Mouse (Mus musculus): ENCODE measurements around the gene Cacna1d. TPM values are rescaled to one million over a fixed set of nuclear protein-coding genes. Genes with fewer than 3 reads are reported as not detected.
A peak's percentile ranks its signal among the peaks of the same experiment; 100 is the strongest.

The Cacna1d gene
- total RNA-seq, 2 experiments from 2014 or later = 54.4 to 61.1 TPM

DNA sequence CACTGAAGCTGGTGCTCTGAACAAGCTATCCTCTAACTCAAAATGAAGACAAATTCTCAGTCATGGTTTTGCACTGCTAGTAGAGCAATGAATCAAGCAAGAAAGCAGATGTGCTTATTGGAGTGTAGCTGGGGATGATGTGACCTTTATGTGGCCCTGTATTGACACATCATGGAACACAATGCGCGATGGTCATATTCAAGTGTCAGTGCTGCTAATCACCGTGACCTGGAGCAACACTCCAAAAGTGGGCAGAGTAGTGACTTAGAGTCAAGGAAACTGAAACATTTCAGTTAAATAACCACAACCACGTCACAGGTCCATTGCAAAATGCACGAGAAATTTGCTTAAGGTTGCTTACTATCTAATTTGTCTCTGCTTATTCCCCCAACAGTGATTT, 75.4 kb downstream of the Cacna1d start:
- no peak for DNase-seq (ENCODE audit: extremely low spot score in 1 of 2, low spot score in 2 of 2)
- intact Hi-C loops (cut with DNase I) = no loop called here

DNA sequence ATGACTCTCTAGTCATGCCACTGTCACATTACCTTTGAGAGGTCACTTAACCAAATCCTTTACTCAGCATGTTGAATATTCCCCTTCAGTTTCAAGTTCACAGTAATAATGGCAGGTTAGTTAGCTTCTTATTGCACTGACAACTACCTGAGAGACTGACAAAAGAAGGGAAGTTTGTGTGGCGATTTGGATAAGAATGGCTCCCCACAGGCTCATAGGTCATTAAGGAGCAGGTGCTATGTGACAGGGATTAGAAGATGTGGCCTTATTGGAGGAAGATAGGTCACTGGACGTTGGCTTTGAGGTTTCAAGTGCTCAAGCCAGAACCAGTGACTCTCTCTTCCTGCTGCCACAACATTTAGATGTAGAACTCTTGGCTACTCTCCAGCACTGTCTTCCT, 77.1 kb downstream of the Cacna1d start:
- intact Hi-C loops (cut with DNase I) = no loop called here
- no peak for DNase-seq (ENCODE audit: extremely low spot score in 1 of 2, low spot score in 2 of 2)

DNA sequence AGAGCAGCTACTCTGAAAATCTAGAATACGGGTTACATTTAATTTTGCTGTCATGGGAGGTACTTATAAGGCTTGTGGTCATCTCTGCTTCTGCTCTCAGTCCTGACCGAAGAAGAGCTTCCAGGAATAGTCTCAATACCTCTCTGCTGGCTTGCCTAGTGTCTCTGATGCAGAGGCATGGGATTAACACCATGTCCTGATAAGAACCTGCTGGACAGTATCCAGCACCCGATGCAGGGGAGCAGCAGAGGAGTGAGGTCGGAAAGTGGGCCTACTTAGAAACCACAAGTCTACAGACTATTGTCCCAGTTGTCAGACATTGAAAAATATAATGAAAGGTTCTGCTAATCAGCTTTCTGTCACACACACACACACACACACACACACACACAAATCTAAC, 81.9 kb downstream of the Cacna1d start:
- no peak for DNase-seq (ENCODE audit: extremely low spot score in 1 of 2, low spot score in 2 of 2)
- intact Hi-C loops (cut with DNase I) = no loop called here

DNA sequence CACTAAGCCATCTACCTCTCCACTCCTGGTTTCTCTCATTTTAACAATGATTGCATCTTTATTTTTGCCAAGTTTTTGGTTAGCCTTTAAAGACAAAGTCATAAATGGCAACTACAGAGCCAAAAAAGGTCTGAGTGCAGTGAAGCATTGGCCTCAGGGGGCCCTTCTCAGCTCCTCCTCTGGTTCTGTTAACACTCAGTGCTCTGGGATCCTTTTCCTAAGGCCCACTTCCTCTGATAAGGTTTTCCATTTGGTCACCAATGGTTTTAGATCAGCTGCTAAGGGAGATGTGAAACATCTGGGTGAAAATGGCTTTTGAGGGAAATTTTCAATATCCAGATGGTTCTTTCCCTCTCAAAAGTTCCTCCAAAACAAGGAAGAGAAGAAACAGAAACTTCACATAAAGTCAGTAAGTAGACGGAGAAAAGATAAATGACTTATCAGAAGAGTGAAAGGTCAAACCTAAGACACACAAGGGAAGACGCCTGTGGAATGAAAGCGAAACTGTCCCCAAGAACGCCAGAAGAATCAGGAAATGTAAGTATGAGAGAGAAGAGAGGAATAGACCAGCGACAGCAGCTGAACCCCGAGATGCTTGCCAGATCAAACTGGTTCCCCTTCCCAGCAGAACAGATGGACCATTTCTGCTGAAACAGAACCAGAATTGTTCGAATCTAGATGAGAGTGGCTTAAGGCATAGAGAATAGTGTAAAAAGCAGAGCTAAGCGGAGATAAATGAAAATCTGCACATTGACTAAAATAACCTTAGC, 85.6 kb downstream of the Cacna1d start:
- no peak for DNase-seq (ENCODE audit: extremely low spot score in 1 of 2, low spot score in 2 of 2)
- intact Hi-C loops (cut with DNase I) = no loop called here

DNA sequence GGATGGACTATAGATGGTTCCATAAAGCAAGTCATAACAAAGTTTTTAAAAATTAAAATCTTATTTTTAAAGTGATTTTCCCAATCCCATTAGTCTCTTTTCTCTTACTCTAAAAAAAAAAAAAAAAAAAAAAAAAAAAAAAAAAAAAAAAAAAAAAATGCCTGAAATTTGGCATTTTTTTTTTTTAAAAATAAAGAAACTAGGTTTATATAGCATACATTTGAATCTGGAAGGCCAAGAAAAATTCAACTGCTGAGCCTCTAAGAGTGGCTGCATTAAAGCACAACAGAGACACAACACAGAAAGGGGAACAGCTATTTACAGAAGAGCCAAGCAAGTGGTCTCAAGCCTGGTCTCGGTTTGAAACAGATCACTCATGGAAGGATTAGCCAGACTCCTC, 112.9 kb downstream of the Cacna1d start:
- intact Hi-C loops (cut with DNase I) = no loop called here
- DNase-seq (ENCODE audit: extremely low spot score in 1 of 2, low spot score in 2 of 2) = no peak

DNA sequence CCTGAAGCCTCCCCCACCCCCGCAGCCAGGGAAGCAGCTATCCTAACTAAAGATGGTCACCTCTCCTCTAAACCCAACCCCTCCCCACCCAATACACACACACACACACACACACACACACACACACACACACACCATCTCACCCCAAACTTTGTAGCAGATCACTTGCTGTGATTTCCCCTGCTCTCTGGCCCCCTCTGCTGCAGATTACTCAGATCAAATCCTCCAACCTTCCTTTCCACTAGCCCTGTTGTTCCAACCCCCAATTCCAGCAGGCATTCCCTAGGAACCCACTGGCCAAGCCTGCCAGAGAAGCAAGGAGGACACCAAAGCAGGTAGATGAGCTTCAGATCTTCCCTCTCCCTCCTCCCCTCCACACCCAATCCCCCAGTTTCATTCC, 118.4 kb downstream of the Cacna1d start:
- no peak for DNase-seq (ENCODE audit: extremely low spot score in 1 of 2, low spot score in 2 of 2)
- intact Hi-C loops (cut with DNase I) = no loop called here

DNA sequence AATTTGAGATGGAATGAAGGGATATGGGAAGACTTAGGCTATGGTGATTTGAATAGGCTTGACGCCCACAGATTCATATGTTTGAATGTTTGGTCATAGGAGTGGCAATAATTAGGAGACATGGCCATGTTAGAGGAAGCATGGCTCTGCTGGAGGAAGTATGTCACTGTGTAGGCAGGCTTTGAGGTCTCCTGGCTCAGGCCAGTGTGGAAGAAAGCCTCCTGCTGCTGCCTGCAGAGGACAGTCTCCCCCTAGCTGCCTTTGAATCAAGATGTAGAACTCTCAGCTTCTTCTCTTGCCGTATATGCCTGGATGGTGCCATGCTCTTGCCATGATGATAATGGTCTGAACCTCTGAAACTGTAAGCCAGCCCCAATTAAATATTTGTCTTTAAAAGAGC, 120.2 kb downstream of the Cacna1d start:
- intact Hi-C loops (cut with DNase I) = no loop called here
- no peak for DNase-seq (ENCODE audit: extremely low spot score in 1 of 2, low spot score in 2 of 2)

DNA sequence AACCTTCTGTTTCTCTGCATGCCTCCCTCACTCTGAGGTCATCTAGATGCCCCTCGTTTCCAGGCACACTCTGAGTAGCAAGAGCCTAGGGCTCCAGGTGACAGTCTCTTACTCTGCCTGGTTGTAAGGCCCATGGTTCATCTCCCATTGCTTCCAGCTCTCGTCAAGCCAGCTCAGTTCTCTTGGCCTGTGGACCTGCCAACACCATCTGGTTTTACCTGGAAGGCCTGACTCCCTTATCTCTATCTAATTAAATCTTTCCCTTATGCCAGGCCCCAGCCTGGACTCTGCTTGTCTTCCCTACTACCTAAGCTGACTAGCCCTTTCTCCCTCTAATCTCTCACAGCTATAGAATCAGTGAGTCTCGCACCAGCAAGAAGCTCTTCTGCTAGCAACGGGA, 124.2 kb downstream of the Cacna1d start:
- DNase-seq (ENCODE audit: extremely low spot score in 1 of 2, low spot score in 2 of 2) = no peak
- intact Hi-C loops (cut with DNase I) = no loop called here

DNA sequence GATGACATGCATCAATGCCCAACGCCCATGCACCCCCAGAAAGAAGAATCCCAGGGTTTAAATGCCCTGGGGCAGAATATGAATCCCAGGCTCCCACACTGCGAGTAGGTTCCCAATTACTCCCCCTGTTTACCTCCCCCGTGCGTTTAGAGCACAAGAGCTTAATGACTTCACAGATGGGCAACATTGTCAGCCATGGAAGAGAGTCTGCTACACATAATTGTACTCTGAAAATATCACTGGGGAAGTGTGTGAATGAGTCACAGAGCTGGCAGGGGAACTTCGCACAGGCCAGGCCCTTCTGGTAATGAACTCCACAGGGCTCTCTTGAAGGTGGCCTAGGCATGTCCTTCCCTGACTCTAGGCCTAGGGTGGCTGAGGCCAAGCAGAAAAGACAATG, 125.4 kb downstream of the Cacna1d start:
- no peak for DNase-seq (ENCODE audit: extremely low spot score in 1 of 2, low spot score in 2 of 2)
- intact Hi-C loops (cut with DNase I) = no loop called here

DNA sequence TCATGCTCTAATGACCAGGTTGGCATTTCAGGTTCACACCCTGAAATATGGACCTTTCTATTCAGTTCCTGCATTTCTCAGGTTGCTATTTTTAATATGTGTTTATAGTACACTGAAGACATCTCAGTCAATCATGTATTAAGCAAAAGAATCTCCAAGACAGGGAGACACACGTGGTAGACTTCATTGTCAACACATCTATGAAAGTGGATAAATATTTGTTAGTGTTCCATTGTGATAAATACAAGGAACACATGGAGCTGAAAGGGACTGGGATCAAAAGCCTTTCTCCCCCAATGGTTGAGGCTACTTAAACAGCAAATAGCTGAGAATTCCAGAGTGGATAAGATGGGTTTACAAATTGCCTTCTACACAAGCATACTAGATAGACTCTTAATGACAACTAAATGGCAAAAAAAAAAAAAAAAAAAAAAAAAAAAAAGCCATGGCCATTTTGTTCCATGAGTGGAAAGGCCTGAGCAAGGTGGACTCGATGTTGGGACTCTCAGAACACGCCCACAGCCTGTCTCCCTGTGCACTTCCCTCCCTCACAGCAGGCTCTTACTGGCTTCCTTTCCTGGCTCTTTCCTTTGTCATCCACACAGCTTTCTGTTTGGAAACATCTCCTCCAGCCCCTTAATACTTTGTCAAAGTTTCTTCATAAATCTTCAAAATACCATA, 127.6 kb downstream of the Cacna1d start:
- intact Hi-C loops (cut with DNase I) = no loop called here
- no peak for DNase-seq (ENCODE audit: extremely low spot score in 1 of 2, low spot score in 2 of 2)

DNA sequence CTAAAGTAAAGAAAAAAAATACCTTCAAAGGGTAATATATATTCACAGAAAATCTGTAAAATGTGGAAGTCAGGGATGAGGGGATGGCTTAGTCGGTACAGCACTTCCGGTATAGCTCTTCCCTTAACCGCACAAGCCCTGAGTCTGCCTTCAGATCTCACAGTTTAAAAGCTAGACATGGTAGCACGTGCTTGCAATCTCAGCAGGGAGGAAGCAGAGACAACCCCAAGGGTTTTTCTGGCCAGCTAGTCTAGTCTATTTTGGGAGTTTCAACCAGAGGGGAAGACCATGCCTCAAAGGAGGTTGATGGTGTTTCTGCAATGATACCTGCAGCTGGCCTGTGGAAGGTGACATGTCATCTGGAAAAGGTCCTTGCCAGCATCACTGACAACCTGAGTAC, 128.9 kb downstream of the Cacna1d start:
- DNase-seq (ENCODE audit: extremely low spot score in 1 of 2, low spot score in 2 of 2) = no peak
- intact Hi-C loops (cut with DNase I) = no loop called here

DNA sequence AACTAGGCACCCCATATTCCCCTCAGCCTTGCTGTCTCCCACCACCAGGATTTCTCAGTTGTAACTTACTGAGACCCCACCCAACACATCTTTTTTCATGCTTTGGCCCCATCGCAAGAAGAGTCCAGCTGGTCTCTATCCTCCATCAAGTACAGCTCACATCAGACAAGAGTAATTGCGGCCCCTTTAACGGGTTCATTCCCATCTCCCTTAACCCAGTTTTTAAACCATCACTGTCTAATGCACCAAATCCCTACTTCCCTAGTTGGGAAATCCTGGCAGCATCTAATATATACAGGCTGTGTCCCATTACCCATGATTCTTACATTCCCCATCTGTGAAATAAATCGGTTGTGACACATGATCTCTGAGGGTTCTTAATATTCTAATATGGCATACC, 130.8 kb downstream of the Cacna1d start:
- intact Hi-C loops (cut with DNase I) = no loop called here
- no peak for DNase-seq (ENCODE audit: extremely low spot score in 1 of 2, low spot score in 2 of 2)

DNA sequence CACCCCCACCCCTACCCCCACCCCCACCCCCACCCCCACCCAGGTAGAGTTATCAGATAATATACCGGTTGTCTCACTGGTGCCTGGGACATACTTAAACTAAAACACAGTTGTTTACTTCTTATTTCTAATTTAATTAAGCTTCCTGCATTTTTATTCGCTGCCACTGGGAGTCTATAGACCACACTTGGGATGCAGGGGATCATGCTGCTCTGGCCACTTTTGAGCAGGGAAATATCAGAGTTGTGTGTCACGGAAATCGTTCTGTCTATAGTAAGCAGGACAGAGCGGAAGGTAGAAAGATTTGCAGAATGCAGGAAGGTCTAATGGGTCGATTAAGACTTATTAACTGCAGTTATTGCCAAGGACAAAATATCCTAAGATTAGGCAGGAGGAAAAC, 131.3 kb downstream of the Cacna1d start:
- DNase-seq (ENCODE audit: extremely low spot score in 1 of 2, low spot score in 2 of 2) = no peak
- intact Hi-C loops (cut with DNase I) = no loop called here

DNA sequence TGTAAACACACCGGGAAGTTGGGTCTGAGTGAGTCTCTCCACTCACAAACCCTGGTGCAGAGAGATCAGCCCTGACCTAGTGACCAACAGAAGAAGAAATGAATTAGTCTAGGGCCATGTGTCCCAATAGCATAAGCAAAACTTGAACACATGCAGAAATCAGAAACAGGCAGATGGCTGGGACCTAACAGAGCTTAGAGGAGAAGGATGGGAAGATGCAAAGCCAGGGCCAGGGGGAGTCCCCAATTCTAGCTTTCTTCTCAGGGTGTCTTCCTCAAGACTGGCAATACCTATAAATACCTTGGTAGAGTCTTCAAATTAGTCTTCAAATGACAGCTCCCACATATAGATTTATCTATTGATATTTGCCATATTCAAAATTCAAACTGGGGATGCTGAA, 133.2 kb downstream of the Cacna1d start:
- intact Hi-C loops (cut with DNase I) = no loop called here
- DNase-seq (ENCODE audit: extremely low spot score in 1 of 2, low spot score in 2 of 2) = no peak

DNA sequence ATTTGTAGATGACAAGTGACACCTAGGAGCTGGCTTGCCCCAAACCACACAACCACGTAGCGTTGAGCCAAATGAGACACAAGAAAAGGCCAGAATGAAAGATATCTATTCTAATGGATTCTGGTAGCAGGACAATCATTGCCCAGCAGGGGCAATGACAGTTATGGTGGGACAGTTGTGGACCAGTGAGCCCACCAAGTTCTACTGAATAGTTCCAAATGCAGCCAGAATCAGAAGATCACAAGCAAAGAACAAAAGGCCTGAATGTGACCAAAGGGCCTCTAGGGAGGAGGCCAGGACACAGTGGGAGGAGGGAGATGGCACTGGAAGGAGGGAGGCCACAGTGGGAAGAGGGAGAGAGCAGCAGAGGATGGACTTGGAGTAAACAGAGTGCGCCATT, 134.8 kb downstream of the Cacna1d start:
- DNase-seq (ENCODE audit: extremely low spot score in 1 of 2, low spot score in 2 of 2) = no peak
- intact Hi-C loops (cut with DNase I) = no loop called here

DNA sequence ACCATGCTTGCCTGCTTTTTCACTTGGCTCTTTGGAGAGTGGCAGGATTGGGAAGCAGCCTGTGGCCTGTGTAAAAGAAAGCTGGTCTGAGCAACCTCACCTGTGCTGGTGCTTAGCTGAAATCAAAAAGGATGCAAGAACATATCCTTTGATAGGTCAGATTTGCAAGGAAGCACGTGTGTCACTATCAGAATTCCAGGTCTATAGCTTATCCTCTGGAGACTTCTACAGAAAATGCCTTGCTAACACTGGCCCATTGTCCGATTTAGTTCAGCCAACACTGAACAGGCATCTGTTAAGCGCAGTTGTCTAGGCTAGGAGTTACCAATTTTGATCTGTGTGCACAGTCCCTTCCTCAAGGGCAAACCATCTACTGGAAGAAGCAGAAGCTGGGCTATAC, 136.5 kb downstream of the Cacna1d start:
- DNase-seq (ENCODE audit: extremely low spot score in 1 of 2, low spot score in 2 of 2) = no peak
- intact Hi-C loops (cut with DNase I) = loop anchor here (5.0 kb wide), 3 partner anchors 72 to 217 kb away; no protein-coding TSS in a partner anchor

DNA sequence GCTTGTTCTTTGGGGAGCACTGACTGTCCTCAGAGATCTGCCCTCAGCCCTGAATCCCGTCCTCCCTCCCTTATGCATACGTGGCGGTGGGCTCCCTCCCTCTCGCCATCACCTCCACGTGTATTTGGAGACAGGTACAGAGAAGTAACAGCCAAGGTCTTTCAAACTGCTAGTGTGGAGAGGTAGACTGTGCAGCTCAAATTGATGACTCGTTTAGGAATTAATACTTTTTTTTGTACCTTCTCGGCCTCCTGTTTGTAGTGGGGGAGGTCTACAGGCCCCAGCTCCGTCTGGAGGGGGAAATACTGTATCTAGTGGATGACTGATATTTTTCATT, 137.2 kb downstream of the Cacna1d start:
- intact Hi-C loops (cut with DNase I) = loop anchor here (5.0 kb wide), 3 partner anchors 72 to 217 kb away; no protein-coding TSS in a partner anchor
- DNase-seq (ENCODE audit: extremely low spot score in 1 of 2, low spot score in 2 of 2) = no peak

DNA sequence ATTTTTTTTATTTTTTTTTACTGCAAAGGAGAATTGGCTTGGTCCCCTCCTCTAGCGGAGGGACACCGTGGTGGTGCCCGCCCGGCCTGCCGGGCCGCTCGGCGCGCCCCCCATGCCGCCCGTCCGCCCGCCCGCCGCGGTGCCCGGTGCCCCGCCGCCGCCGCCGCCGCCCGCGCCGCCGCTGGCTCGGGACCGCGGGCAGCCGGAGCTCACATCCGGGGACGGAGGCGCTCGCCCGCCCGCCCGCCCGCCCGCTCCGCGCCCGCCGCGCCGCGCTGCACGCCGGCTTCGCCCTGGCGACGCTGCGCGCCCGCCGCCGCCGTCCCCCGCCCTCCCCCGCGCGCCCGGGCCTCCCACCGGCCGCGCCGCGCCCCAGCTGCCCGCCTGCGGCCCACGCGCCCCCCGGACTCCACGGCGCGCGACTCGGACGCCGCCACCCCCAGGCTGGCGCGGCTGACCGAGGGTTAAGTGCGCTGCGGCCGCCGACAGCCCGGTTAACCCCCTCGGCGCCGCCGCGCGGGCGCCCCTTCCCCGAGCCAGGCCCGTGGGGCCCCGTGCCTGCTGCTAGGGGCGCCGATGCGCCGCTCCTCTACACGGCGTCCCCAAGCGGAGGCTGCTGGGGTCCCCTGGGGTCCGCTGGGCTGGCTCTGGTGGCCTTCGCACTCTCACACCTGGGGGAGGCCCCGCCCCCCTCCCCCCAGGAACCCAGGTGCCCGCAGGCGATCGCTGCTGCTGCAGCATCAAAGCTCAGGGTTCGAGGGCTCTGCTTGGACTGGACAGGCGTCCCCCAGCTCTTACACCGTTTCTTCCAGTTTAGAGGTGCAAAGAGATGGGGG, 137.7 kb downstream of the Cacna1d start:
- intact Hi-C loops (cut with DNase I) = loop anchor here (5.0 kb wide), 3 partner anchors 71 to 216 kb away; no protein-coding TSS in a partner anchor
- DNase-seq (ENCODE audit: extremely low spot score in 1 of 2, low spot score in 2 of 2) = peak in 1 of 2 experiments; percentile 73

DNA sequence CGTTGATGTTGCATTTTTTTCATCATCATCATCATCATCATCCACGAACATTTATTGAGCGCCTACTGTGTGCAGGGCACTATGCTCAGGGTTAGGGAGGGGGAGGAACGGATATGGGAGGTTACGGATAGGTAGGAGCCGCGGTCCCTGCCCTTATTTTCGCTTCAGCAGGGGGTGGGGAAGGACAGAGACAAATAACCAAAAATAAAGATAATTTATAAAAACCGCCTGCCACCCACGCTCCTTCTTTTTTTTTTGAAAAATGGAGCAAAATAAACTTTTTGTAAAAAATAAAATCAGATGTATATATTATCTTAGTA, 138.3 kb downstream of the Cacna1d start:
- intact Hi-C loops (cut with DNase I) = loop anchor here (5.0 kb wide), 3 partner anchors 71 to 216 kb away; no protein-coding TSS in a partner anchor
- no peak for DNase-seq (ENCODE audit: extremely low spot score in 1 of 2, low spot score in 2 of 2)

All from left cerebral cortex, postnatal 10 days (tissue).